Mouse (Mus musculus): ENCODE data around the gene Zfp382. TPM values are rescaled to one million over a fixed set of nuclear protein-coding genes. Genes with fewer than 3 reads are reported as not detected.
"Not testable (repeated sequence)": the region's sequence is repeated elsewhere in the genome, so short reads cannot be mapped to it uniquely, and the experiment has no call there.

Zfp382 gene
- polyA plus RNA-seq, 1 experiment from 2014 or later, result 10.3 TPM

GRCm38 (mm10) chr7:30099297-30099696, 22.4 kb upstream of the Zfp382 start:
- Histone ChIP-seq H3K27ac (no peak overlapping the region), H3K36me3 (peaks cover 73% of the 10 kb centered on the region), H3K27me3 (ENCODE audit: low read depth, poor library complexity, severe bottlenecking) (no peaks in the 10 kb centered on the region), H3K4me3 (no peak overlapping the region), H3K4me1 (peaks cover 12% of the 10 kb centered on the region), H3K9me3 (replicated peaks) (peaks cover 10% of the 10 kb centered on the region)
- no peak for DNase-seq (ENCODE audit: low spot score)
- WGBS, result 97% methylated on average over 13 of the region's 13 CpGs

- no peak for DNase-seq (ENCODE audit: low spot score)
- 92% methylated on average over 5 of the region's 5 CpGs for WGBS
Observed at GRCm38 (mm10) chr7:30116076-30116475, 5.7 kb upstream of the Zfp382 start.

GRCm38 (mm10) chr7:30117935-30118334, 3.8 kb upstream of the Zfp382 start:
- DNase-seq (ENCODE audit: low spot score), result not testable (repeated sequence)

More at GRCm38 (mm10) chr7:30116076-30116475, 5.7 kb upstream of the Zfp382 start:
- no peaks in the 10 kb centered on the region; the same call in 1 of the 2 replicates for H3K4me1 ChIP-seq
- 0 out of 2 replicates have a peak, but pooled peaks cover 5% of the 10 kb centered on the region for H3K9me3 ChIP-seq (replicated peaks)
- peaks cover 16% of the 10 kb centered on the region for H3K36me3 ChIP-seq
- no peaks in the 10 kb centered on the region for H3K27me3 ChIP-seq (ENCODE audit: low read depth, poor library complexity, severe bottlenecking)
- H3K4me3 ChIP-seq, result no peak overlapping the region
- no peak overlapping the region for H3K27ac ChIP-seq

GRCm38 (mm10) chr7:30122188-30122530, 417 bp downstream of the Zfp382 start:
- Histone ChIP-seq H3K4me3 (peak overlapping the region; percentile 68), H3K27ac (peak overlapping the region; percentile 92), H3K27me3 (ENCODE audit: low read depth, poor library complexity, severe bottlenecking) (no peaks in the 10 kb centered on the region), H3K9me3 (replicated peaks) (no peaks in the 10 kb centered on the region), H3K36me3 (peaks cover 21% of the 10 kb centered on the region), H3K4me1 (peaks cover 9% of the 10 kb centered on the region; the same call in 1 of the 2 replicates)
- WGBS, result 11% methylated on average over 15 of the region's 15 CpGs
- DNase-seq (ENCODE audit: low spot score), result no peak

More at GRCm38 (mm10) chr7:30117935-30118334, 3.8 kb upstream of the Zfp382 start:
- H3K4me1 ChIP-seq; H3K4me3 ChIP-seq; H3K9me3 ChIP-seq (replicated peaks); H3K27ac ChIP-seq; H3K27me3 ChIP-seq (ENCODE audit: low read depth, poor library complexity, severe bottlenecking): not testable (repeated sequence)
- WGBS, result 94% methylated on average over 12 of the region's 12 CpGs
- H3K36me3 ChIP-seq, result peaks cover 16% of the 10 kb centered on the region

GRCm38 (mm10) chr7:30129900-30130299, 8.2 kb downstream of the Zfp382 start:
- no peaks in the 10 kb centered on the region for H3K4me1 ChIP-seq
- H3K4me3 ChIP-seq, result no peak overlapping the region
- no peak overlapping the region for H3K27ac ChIP-seq
- 0 out of 2 replicates have a peak, but pooled peaks cover 4% of the 10 kb centered on the region for H3K9me3 ChIP-seq (replicated peaks)
- peaks cover 93% of the 10 kb centered on the region for H3K36me3 ChIP-seq
- no peaks in the 10 kb centered on the region for H3K27me3 ChIP-seq (ENCODE audit: low read depth, poor library complexity, severe bottlenecking)
- DNase-seq (ENCODE audit: low spot score), result no peak
- WGBS, result 97% methylated on average over 8 of the region's 8 CpGs

GRCm38 (mm10) chr7:30132396-30132795, 10.7 kb downstream of the Zfp382 start:
- Histone ChIP-seq H3K36me3 (peaks cover 91% of the 10 kb centered on the region), H3K27ac (no peak overlapping the region), H3K27me3 (ENCODE audit: low read depth, poor library complexity, severe bottlenecking) (no peaks in the 10 kb centered on the region), H3K4me3 (no peak overlapping the region), H3K9me3 (replicated peaks) (0 out of 2 replicates have a peak, but pooled peaks cover 4% of the 10 kb centered on the region), H3K4me1 (no peaks in the 10 kb centered on the region)
- WGBS, result 92% methylated on average over 4 of the region's 4 CpGs
- no peak for DNase-seq (ENCODE audit: low spot score)

GRCm38 (mm10) chr7:30136826-30137225, 15.1 kb downstream of the Zfp382 start:
- 92% methylated on average over 10 of the region's 10 CpGs for WGBS
- Histone ChIP-seq H3K27ac (no peak overlapping the region), H3K4me1 (no peaks in the 10 kb centered on the region), H3K9me3 (replicated peaks) (0 out of 2 replicates have a peak, but pooled peaks cover 6% of the 10 kb centered on the region), H3K27me3 (ENCODE audit: low read depth, poor library complexity, severe bottlenecking) (no peaks in the 10 kb centered on the region), H3K4me3 (no peak overlapping the region), H3K36me3 (peaks cover 83% of the 10 kb centered on the region)
- DNase-seq (ENCODE audit: low spot score), result no peak

- Histone ChIP-seq H3K36me3 (peaks cover 57% of the 10 kb centered on the region), H3K27me3 (ENCODE audit: low read depth, poor library complexity, severe bottlenecking) (no peaks in the 10 kb centered on the region), H3K27ac (peak overlapping the region; percentile 89), H3K4me1 (no peaks in the 10 kb centered on the region; the same call in 1 of the 2 replicates), H3K9me3 (replicated peaks) (0 out of 2 replicates have a peak, but pooled peaks cover 5% of the 10 kb centered on the region), H3K4me3 (peak overlapping the region; percentile 64)
- WGBS, result 19% methylated on average over 8 of the region's 8 CpGs
- no peak for DNase-seq (ENCODE audit: low spot score)
Observed at GRCm38 (mm10) chr7:30143170-30143554, 21.4 kb downstream of the Zfp382 start.

GRCm38 (mm10) chr7:30143555-30144209, 21.9 kb downstream of the Zfp382 start:
- WGBS, result 2% methylated on average over 35 of the region's 35 CpGs
- Histone ChIP-seq H3K36me3 (peaks cover 57% of the 10 kb centered on the region), H3K27ac (peak overlapping the region; percentile 89), H3K4me1 (no peaks in the 10 kb centered on the region; the same call in 1 of the 2 replicates), H3K9me3 (replicated peaks) (peaks cover 6% of the 10 kb centered on the region; the same call in 1 of the 2 replicates), H3K4me3 (peak overlapping the region; percentile 64), H3K27me3 (ENCODE audit: low read depth, poor library complexity, severe bottlenecking) (no peaks in the 10 kb centered on the region)
- DNase-seq (ENCODE audit: low spot score), result peak; percentile 93

GRCm38 (mm10) chr7:30147011-30147410, 25.3 kb downstream of the Zfp382 start:
- 97% methylated on average over 5 of the region's 5 CpGs for WGBS
- Histone ChIP-seq H3K27ac (no peak overlapping the region), H3K4me1 (no peaks in the 10 kb centered on the region; the same call in 1 of the 2 replicates), H3K4me3 (no peak overlapping the region), H3K27me3 (ENCODE audit: low read depth, poor library complexity, severe bottlenecking) (no peaks in the 10 kb centered on the region), H3K9me3 (replicated peaks) (peaks cover 21% of the 10 kb centered on the region), H3K36me3 (peaks cover 70% of the 10 kb centered on the region)
- no peak for DNase-seq (ENCODE audit: low spot score)

- Histone ChIP-seq H3K4me1 (no peaks in the 10 kb centered on the region), H3K27me3 (ENCODE audit: low read depth, poor library complexity, severe bottlenecking) (no peaks in the 10 kb centered on the region), H3K36me3 (peaks cover 93% of the 10 kb centered on the region), H3K4me3 (no peak overlapping the region), H3K27ac (no peak overlapping the region), H3K9me3 (replicated peaks) (peaks cover 54% of the 10 kb centered on the region)
- 94% methylated on average over 1 of the region's 1 CpGs for WGBS
- DNase-seq (ENCODE audit: low spot score), result no peak
Observed at GRCm38 (mm10) chr7:30154040-30154439, 32.3 kb downstream of the Zfp382 start.

GRCm38 (mm10) chr7:30155507-30155906, 33.8 kb downstream of the Zfp382 start:
- Histone ChIP-seq H3K4me3 (no peak overlapping the region), H3K9me3 (replicated peaks) (peaks cover 56% of the 10 kb centered on the region), H3K36me3 (peaks cover 93% of the 10 kb centered on the region), H3K27ac (no peak overlapping the region), H3K4me1 (no peaks in the 10 kb centered on the region), H3K27me3 (ENCODE audit: low read depth, poor library complexity, severe bottlenecking) (no peaks in the 10 kb centered on the region)
- 95% methylated on average over 3 of the region's 3 CpGs for WGBS
- DNase-seq (ENCODE audit: low spot score), result no peak

GRCm38 (mm10) chr7:30163113-30163512, 41.4 kb downstream of the Zfp382 start:
- Histone ChIP-seq H3K27ac (no peak overlapping the region), H3K4me3 (no peak overlapping the region), H3K9me3 (replicated peaks) (peaks cover 70% of the 10 kb centered on the region), H3K27me3 (ENCODE audit: low read depth, poor library complexity, severe bottlenecking) (no peaks in the 10 kb centered on the region), H3K4me1 (no peaks in the 10 kb centered on the region), H3K36me3 (peaks cover 100% of the 10 kb centered on the region)
- WGBS, result 94% methylated on average over 5 of the region's 5 CpGs
- DNase-seq (ENCODE audit: low spot score), result no peak

Data from limb, embryonic 10.5 days (tissue).